8 mouse cellular contexts compared by ENCODE assay signal in the genomic region with DNA sequence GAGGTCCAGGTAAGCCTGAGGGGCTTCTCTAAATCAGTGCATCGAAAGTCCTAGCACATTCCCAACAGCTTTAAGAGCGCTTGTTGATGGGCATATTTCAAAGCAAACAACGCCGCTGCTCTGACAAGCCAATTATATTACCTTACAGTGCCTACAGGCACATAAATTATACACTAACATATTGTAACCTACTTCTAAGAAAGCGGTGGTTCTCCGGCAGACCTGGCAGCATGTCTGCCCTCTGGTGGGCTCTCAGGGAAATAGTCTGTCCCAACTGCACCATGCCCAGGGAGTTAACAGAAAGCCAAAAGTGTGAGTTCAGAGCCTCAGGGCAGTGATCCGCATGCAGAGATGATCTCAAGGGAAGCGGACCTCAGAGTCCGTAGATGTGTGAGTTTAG.
DNase-seq lines count a peak whose midpoint lies in the region; ATAC-seq lines count a peak whose summit lies in the region.

No protein-coding gene starts in this region.

- 0 out of 2 replicates have a peak overlapping the region, but pooled peaks have one; percentile 15 for H3K4me2 ChIP-seq in hindbrain, embryonic 14.5 days (replicated peaks)

- 41% methylated on average over 9 of the region's 9 CpGs for WGBS in hindbrain, embryonic 14.5 days

- peak; percentile 42 to 54 for DNase-seq in heart, postnatal 10 days
- no peak for DNase-seq in heart, adult 9 months (ENCODE audit: low spot score in 2 of 2)
- DNase-seq in adrenal gland, postnatal 10 days = peak; percentile 55
- peak; percentile 34 for DNase-seq in embryo, embryonic 9.5 days (ENCODE audit: extremely low spot score)
- DNase-seq in hindbrain, embryonic 14.5 days (ENCODE audit: low spot score) = peak; percentile 81
- DNase-seq in left cerebral cortex, adult 11 months (ENCODE audit: low spot score) = peak; percentile 52
- peak; percentile 33 for DNase-seq in splenic B cell, adult 2 months (ENCODE audit: low read depth, low spot score)

- H3K4me3 ChIP-seq in hindbrain, embryonic 14.5 days (replicated peaks; ENCODE audit: low read length) = no peak overlapping the region

- H3K36me3 ChIP-seq in hindbrain, embryonic 14.5 days (replicated peaks; ENCODE audit: control insufficient read depth, insufficient read depth) = no peaks in the 10 kb centered on the region
- no peaks in the 10 kb centered on the region for H3K36me3 ChIP-seq in splenic B cell, adult 2 months (ENCODE audit: control insufficient read depth, insufficient read depth, low read length, poor library complexity, severe bottlenecking)

- H3K9ac ChIP-seq in hindbrain, embryonic 14.5 days = no peak overlapping the region

- no peak overlapping the region for H3K27ac ChIP-seq in hindbrain, embryonic 14.5 days

- 0 out of 2 replicates have a peak, but pooled peaks cover 6% of the 10 kb centered on the region for H3K4me1 ChIP-seq in hindbrain, embryonic 14.5 days (replicated peaks; ENCODE audit: control insufficient read depth, insufficient read depth, low read length)

- H3K9me3 ChIP-seq in hindbrain, embryonic 14.5 days (ENCODE audit: control insufficient read depth, low read length) = no peaks in the 10 kb centered on the region

- no peaks in the 10 kb centered on the region for H3K27me3 ChIP-seq in hindbrain, embryonic 14.5 days (ENCODE audit: control insufficient read depth, insufficient read depth, low read length)
- no peaks in the 10 kb centered on the region for H3K27me3 ChIP-seq in splenic B cell, adult 2 months (ENCODE audit: control insufficient read depth, insufficient read depth, low read length, poor library complexity, severe bottlenecking)

- intact Hi-C loops in heart, postnatal 10 days (cut with DNase I) = no loop called here

- peak; percentile 73 for ATAC-seq in hindbrain, embryonic 14.5 days (ENCODE audit: low FRiP score)
- peak; percentile 88 for ATAC-seq in megakaryocyte-erythroid progenitor cell, adult 5-6 weeks (replicated peaks; ENCODE audit: low FRiP score, low TSS enrichment, poor library complexity, severe bottlenecking)

Comparison
In these comparisons a context has a peak if more than half of its experiments do, and no peak if none do; other contexts are left out.
1. DNase-seq: peak in heart, postnatal 10 days (2 of 2), adrenal gland, postnatal 10 days (single experiment), embryo, embryonic 9.5 days (single experiment), hindbrain, embryonic 14.5 days (single experiment), left cerebral cortex, adult 11 months (single experiment) and splenic B cell, adult 2 months (single experiment); none in heart, adult 9 months (0 of 2).